Mouse (Mus musculus): ENCODE results near the gene Gm3336.

Gm3336 gene

DNA sequence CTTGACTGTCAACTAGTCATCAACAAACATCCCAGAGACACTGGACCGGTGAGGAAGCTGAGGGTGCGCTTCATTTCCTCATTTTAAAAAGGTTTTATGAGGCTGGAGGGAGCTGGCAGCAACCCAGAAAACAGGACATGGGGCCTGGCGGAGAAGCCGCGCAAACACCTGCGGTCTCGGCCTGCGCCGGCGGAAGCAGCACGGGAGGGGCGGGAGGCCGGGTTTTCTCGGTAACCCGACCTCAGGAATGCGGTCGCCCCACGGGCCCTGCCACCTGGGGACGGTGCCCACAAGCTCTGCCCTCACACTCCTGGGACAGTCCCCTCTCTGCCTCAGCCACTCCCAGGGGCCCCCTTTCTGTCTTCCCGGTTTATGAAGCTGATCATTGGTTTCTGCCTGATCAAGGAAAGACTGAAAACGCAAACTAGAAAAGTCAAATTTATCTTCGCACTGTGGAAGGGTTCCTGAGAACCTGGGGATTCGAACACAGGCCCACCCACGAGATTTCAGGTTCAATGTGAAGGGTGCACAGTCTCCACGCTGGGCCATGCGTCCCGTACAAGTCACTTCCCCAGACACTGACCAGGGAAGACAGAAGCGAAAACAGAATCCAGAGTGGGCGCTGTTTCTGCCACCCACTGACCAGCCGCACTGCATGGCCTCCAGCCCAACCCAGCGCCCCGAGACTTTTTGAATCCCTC is 22.9 kb upstream of the Gm3336 start:
- peak in 1 of 2 experiments; percentile 61 for DNase-seq (ENCODE audit: low spot score in 2 of 2)

DNA sequence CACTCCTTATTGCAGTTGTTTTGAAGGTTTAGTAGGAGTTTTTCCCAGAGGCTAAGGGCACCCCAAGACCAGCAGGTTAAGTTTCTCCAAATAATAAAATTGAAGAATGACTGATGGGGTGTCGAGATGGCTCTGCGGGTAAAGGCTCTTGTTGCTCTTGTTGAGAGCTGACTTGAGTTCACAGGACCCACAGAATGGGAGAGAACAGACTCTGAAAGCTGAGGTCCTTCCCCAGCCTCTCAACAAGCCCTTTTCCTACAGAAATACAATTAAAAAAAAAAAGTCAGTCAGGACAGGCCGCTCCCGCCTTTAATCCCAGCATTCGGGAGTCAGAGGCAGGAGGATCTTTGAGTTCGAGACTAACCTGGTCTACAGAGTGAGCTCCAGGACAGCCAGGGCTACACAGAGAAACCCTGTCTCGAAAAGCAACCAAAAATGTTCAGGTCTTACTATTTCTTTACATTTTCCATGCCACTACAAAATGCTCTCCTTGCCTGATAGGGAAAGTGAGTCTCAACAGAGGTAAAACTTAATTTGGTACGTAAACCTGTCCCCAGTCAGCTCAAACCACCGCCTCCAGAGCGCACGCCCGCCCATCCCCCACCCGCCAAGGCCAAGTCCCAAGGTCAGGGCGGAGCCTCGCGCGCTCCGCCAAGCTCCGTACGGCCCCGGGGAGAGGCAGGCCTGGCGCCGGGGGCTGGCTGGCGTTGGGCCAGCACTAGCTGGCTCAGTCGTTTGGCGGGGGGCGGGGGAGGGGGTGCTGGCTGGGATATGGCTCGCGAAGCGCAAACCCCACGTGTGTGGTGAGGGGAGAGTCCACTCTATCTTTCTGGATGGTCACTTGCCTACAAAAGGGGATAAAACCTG is 22.1 kb upstream of the Gm3336 start:
- DNase-seq (ENCODE audit: low spot score in 2 of 2), result peak in 1 of 2 experiments; percentile 65

DNA sequence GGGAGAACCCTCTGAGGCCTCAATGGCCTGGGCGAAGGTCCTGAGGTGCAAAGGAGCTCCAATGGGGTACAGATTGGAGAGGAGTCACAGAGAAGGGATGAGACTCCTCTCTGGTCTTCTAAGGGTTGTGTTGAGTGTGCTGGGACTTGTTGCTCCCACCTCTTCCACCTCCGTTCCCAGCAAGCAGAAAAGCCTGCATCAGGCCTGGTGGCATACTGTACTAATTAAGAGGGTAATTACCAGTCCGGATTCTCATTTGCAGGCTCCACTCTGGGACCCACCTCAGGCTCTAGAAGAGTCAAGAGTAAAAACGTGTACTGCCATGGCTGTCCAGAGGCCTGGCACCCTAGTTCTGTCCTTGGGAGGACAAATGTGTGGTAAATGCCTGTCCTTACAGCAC is 21.4 kb upstream of the Gm3336 start:
- DNase-seq (ENCODE audit: low spot score in 2 of 2), result no peak

DNA sequence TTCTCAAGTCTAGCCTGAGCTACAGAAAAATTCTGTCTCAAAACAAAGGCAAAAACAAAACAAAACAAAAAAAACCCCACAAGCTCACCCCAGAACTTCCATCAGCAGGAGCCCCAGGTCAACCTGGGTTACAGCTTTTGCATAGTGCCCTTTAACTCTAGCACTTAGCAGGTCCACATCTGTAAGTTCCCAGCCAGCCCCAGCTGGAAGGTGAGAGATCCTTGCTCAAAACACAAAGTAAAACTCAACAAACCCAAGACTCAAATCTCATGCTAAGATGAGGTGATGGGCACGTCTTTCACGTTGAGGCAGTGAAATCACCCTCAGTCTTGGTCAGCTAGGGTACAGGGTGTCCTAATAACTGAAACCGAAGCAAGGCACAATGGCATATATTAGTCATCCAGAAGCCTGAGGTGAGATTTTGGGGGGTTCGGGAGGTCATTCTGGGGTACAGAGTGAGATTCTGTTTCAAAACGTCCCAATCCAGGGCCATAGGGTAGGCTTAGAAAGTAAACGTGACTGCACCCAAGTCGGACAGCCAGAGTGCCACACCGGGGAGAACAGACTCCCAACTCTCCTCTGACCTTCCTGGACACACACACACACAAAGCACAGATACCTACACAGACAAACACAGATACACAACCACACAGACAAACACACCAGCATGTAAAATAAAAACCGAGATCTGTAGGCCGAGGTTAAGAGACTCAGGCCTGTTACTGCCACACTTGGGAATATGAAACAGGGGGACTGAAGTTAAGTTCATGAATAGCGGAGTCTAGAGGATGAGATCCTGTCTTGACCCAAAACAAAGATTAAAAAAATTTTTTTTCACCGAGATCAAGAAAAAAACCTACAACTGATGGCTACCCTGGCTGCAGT is 20.7 kb upstream of the Gm3336 start:
- no peak for DNase-seq (ENCODE audit: low spot score in 2 of 2)

DNA sequence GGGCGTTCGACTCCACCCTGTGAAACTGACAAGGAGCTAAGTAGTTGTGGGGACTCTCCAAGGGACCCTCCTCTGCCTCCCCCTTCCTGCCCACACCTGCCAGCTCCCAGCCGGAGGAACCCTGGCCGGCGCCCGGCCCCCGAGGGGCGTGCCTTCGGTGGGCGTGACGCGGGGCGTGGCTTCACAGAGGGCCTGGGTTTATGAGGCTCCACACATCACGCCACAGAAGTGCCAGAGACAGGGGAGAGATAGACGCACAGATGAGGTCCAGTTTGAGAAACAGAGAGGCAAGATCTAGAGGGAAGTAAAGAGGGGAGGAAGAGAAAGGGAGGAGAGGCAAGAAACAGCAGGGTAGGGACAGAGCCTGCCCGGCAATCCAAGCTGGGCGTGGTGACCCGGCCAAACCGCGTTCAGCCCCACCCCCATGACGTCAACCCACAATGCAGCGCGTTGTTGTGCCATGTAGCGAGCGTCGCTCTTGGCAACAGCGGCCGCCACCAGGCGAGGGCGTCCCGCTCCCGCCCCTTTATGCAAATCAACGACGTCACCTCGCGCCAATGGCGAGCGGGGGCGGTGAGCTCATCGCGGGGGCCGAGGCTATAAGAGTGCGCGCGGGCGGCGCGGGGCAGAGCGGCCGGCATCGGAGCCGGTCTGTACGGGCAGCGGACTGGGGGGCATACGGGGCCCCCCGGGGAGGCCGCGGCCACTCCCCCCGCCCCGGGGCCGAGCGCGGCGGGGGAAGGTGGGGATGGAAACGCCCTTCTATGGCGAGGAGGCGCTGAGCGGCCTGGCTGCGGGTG is 19.8 kb upstream of the Gm3336 start, which contains the start of gene Jund:
Gene Jund (plus strand): TSS at position 640 of the 800 bp plus-strand sequence.
- DNase-seq (ENCODE audit: low spot score in 2 of 2), result peak; percentile 99

DNA sequence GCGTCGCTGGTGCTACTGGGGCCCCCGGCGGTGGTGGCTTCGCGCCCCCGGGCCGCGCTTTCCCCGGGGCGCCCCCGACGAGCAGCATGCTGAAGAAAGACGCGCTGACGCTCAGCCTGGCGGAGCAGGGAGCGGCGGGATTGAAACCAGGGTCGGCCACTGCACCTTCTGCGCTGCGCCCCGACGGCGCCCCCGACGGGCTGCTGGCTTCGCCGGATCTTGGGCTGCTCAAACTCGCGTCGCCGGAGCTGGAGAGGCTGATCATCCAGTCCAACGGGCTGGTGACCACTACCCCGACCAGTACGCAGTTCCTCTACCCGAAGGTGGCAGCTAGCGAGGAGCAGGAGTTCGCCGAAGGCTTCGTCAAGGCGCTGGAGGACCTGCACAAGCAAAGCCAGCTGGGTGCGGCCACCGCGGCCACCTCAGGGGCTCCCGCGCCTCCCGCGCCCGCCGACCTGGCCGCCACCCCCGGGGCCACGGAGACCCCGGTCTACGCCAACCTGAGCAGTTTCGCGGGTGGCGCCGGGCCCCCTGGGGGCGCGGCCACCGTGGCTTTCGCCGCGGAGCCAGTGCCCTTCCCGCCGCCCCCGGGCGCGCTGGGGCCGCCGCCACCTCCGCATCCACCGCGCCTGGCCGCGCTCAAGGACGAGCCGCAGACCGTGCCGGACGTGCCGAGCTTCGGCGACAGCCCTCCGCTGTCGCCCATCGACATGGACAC is 19.1 kb upstream of the Gm3336 start:
- peak; percentile 48 to 67 for DNase-seq (ENCODE audit: low spot score in 2 of 2)

DNA sequence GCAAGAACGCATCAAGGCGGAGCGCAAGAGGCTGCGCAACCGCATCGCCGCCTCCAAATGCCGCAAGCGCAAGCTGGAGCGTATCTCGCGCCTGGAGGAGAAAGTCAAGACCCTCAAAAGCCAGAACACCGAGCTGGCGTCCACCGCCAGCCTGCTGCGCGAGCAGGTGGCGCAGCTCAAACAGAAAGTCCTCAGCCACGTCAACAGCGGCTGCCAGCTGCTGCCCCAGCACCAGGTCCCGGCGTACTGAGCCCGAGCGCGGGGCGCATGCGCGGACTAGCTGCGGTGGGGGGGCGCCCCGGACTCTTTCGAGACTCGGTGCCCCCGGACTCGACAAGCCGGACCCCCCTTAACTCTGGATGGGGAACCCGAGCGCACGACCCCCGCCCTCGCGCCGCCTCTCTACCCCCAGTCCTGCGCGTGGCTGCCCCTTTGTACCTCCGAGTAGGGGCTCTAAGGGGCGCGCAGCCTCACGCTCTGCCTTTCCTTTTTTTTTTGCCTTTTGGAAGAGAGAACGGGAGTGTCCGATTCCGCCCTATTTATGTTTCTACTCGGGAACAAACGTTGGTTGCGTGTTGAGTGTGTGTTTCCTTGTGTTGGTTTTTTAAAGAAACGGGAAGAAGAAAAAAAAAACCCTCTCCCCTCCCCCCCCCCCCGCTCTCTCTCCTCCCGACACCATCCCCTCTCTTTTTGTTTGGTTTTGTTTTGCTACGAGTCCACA is 18.3 kb upstream of the Gm3336 start:
- peak; percentile 72 for DNase-seq (ENCODE audit: low spot score in 2 of 2)

DNA sequence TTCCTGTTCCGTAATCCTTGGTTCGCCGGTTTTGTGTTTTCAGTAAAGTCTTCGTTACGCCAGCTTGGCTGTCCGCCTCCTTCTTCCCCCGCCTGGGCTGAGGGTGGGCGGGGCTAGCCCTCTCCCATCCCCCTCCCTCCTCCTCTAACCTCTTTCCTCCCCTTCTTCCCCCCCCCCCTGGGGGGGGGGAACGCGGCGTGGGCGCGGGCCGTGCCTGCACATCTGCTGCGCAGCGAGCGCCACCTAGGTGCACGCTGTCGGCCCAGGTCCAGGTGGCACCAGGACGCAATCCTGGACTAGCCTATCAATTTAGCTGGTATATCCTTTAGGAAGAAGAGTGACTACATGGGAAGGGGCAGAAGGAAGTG is 17.8 kb upstream of the Gm3336 start:
- DNase-seq (ENCODE audit: low spot score in 2 of 2), result peak; percentile 77 to 90

DNA sequence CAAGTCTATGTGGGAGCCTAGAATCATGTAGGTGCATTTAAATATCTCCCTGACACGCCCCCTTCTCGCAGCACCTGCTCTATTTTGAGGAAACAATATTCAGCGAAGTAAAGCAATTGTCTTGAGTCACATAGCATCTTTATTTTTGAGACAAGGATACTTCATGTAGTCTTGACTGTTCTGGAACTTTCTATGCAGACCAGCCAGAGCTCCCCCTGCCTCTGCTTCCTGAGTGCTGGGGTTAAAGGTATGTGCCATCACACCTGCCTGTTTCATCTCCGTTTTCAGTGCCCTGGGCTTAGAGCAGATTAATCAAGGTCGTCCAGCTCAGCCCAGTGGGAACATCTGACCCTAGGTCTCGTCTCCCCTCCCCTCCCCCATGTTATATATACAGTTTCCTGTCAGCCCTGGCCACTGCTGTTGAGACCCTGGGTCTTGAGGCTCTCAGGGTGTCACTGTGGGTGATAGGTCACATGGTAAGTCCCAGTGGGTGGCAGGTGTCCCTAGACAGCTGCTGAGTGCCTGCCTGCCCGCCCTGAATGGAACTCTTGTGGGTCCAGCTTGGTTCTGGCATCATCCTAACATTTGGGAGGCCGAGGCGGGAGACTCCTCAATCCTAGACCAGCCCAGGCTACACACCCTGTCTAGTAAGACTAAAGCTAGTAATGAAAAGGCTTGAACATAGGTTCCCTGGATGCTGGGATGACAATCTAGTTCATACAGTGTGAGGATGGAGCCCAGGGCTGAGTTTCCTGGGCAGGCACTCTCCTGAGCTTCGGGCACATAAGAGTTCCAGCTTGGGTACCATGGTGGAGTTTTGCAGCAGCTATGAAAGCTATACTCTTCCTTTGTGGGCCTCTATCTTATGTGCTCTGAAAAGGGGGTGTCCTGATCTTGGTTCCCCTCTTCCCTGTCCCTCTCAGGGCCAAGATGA is 17.0 kb upstream of the Gm3336 start:
- no peak for DNase-seq (ENCODE audit: low spot score in 2 of 2)

DNA sequence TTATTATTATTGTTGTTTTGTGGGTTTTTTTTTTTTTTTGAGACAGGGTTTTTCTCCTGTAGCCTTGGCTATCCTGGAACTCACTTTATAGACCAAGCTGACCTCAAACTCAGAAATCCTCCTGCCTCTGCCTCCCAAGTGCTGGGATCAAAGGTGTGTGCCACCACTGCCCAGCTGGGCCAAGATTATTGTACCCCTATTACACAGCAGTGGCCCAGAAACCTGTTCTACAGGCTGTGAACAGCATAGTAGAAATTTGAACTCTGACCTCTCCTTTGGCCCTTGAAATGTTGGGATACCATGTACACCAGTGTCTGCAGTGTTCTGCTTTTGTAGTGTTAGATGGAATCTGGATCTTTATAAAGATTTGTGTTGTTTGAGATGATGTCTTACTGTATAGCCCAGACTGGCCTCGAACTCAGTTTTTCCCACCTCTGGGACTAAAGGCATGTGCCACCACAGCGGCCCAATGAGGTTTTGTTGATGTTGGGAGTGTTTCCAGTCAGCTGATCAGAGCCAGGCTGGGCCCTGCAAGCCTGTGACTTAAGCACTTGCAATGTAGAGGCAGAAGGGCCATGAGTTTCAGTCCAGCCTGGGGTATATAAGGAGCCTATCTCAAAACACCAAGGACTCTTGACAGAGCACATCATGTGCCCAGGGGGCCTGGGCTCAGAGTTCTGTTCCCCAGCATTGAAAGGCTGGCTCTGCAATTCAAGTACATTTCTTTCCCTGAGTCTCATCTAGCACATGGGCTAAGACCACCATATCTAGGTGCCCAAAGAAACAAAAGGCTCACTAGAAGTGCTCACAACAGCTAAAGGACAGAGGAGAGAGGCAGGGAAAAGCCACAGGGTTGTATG is 16.1 kb upstream of the Gm3336 start:
- no peak for DNase-seq (ENCODE audit: low spot score in 2 of 2)

DNA sequence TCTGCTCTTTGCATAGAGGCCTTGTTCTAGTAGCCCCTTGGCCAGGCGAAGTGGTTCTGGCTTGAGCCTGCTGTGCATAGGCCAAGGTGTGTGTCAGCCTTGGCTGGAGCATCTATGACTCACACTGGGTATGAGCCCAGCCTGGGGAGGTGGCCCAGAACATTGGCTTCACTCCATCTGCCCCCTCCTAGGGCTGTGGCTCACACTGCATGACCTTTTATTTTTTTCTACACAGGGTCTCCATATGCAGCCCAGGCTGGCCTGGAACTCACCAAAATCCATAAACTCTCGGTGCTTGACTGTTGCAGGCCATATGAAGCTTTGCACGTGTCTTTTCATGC is 15.5 kb upstream of the Gm3336 start:
- peak; percentile 50 to 85 for DNase-seq (ENCODE audit: low spot score in 2 of 2)

DNA sequence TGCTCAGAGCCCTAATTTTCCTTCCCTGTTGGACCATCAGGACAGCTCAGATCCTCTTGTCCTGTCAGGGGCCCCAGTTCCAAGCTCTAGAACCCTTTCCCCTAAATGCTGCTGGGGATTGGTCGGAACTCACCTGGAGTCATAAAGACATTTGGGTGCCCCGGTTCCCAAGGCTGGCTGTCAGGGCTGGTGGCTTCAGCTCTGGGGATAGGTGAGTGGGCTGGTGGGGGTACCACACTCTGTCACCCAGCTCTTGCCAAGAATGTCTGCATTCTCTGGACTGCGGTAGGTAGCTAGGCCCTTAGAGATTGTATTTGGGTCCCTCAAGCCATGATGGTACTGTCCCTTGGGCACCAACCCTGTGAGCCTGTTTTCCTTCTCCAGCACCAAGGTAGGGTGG is 15.1 kb upstream of the Gm3336 start, which contains the start of gene Iqcn:
Gene Iqcn (plus strand): TSS at position 171 of the 400 bp plus-strand sequence.
- no peak for DNase-seq (ENCODE audit: low spot score in 2 of 2)

DNA sequence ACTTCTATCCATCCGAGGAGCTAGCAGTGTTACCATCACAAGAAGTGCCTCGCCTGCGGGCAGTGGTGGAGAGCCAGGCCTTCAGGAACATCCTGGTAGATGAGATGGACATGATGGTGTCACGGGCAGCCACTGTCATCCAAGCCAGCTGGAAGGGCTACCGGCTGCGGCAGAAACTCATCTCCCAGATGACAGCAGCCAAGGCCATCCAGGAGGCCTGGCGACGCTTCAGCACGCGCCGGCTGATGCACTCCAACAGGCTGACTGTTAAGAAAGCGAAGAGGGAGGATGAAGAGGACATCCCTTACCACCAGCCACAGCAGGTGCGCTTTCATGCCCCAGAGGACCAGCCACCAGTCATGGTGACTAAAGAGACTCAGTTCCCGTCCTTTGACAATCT is 10.1 kb upstream of the Gm3336 start:
- DNase-seq (ENCODE audit: low spot score in 2 of 2), result no peak

DNA sequence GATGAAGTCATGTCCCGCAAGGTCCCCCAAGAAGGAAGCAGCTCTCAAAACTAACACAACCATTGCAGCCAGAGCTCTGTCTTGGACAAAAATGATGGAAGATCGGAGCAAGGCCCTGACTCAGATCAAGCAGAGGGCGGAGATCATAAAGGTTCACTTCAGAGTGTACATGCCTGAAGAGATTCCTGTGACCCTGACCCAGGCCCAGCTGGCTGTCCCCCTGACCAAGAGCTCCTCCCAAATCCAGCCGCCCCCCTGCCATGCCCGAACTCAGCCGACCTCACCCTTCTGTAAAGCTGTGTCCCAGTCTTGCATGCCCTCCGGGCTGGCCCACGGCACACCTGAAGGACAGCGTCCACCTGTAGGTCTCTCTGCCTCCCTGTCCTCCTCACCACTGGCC is 8.5 kb upstream of the Gm3336 start:
- no peak for DNase-seq (ENCODE audit: low spot score in 2 of 2)

DNA sequence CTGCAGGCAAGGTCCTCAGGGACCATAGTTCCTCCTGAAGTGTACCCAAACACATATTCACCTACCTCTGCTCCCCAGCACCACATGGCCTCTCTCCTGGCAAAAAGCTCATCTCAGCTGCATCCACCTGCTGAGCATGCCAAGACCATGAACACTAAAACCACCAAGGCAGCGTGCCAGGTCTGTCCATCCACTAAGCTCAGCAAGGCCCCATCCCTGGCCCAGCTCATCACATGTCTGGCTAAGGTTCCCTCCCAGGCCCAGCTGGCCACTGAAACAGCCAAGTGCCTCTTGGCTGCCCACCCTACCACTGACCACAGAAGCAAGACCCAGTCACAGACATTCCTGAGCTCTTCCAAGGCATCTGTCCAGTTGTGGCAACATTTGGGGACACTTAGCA is 8.0 kb upstream of the Gm3336 start:
- no peak for DNase-seq (ENCODE audit: low spot score in 2 of 2)

DNA sequence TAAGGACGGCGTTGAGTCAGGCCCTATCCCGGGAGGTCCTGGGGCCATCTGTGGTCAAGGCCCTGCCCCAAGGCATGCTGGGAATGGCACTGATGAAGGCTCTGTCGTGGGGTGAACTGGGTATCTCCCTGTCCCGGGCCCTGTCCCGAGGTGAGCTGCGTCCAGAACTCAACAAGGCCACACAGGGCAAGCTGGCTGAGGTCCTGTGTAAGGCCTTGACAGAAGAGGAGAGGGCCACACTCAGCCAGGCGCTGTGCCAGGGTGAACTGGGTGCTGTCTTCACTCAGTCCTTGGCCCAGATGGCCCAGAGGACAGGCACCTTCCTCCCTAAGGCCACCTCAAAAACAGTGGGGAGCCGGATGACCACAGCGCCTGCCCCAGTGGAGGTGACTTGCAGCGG is 7.3 kb upstream of the Gm3336 start:
- no peak for DNase-seq (ENCODE audit: low spot score in 2 of 2)

DNA sequence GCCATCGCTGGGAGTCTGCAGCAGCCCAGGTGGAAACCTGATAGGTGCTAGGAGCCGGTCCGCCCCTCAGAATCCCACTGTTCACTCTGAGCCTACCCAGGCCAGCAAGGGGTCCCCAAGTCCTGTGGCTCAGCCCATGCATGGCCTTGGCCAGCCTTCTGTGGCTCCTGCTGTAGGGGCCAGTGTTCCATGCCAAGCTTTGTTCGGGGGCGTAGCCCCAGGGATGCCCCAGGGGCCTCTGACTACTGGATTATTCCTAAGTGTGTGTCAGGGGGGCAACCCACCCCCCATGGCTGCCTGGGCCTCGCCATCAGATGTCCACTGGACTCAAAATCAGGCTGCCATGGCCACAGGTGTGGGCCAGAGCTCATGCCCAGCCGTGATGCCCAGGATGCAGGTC is 4.4 kb upstream of the Gm3336 start:
- DNase-seq (ENCODE audit: low spot score in 2 of 2), result no peak

DNA sequence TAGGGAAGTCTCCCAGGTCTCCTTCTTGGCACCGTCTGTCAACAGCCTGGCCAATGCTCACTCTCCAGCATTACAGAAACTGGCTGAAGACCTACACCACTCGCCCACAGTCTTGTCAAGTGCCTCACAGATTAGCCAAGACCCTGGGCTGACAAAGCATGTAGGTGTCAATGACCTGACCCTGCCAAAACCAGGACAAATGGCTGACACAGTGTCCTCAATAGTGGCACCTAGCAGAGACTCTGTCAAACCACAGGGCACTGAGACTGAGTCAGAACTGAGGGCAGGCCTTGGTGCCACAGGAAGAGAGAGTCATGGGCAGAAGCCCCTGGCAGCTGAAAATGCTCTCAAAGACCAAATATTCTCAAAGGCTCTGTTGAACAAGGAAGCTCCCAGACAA is 3.3 kb upstream of the Gm3336 start:
- DNase-seq (ENCODE audit: low spot score in 2 of 2), result no peak

Data from urinary bladder, adult 18-20 months (tissue).